Mouse (Mus musculus): ENCODE results near the gene Hpca.

- TF ChIP-seq CTCF (IDR thresholded peaks at IDR 0.05) (no peak), EP300 (IDR thresholded peaks at IDR 0.05) (0 out of 2 replicates have a peak, but pooled peaks have one; percentile 13)
These were observed 25.8 kb upstream of the Hpca start for GRCm38 (mm10) chr4:129147552-129148103.
